Mouse (Mus musculus) testis, adult 2 months (tissue): ENCODE results near the gene Capza1. TPM values are rescaled to one million over a fixed set of nuclear protein-coding genes. Genes with fewer than 3 reads are reported as not detected.

Source experiments
- H3K27ac ChIP-seq: fragments of 200-500 bp; 2 replicates; pipeline ENCODE4 v1.5.1; 2012; ENCODE audit warnings: low read depth, low read length; ENCODE audit not compliant: control insufficient read depth, insufficient read depth
- H3K27me3 ChIP-seq: fragments of 200-500 bp; 2 replicates; pipeline ENCODE4 v1.6.1; 2012; ENCODE audit warnings: mild to moderate bottlenecking, low read length, moderate library complexity; ENCODE audit not compliant: control insufficient read depth, insufficient read depth
- H3K36me3 ChIP-seq: fragments of 200-500 bp; 2 replicates; pipeline ENCODE4 v1.6.1; 2012; ENCODE audit warnings: mild to moderate bottlenecking, low read length; ENCODE audit not compliant: control insufficient read depth, insufficient read depth
- H3K4me1 ChIP-seq: fragments of 200-500 bp; 2 replicates; pipeline ENCODE4 v1.6.1; 2012; ENCODE audit warnings: low read length; ENCODE audit not compliant: control insufficient read depth, insufficient read depth
- H3K4me3 ChIP-seq: fragments of 200-500 bp; 2 replicates; pipeline ENCODE4 v1.5.1; 2012; ENCODE audit warnings: low read depth, mild to moderate bottlenecking, low read length, moderate library complexity, mixed read lengths; ENCODE audit not compliant: control insufficient read depth
- CTCF ChIP-seq: fragments of 200-500 bp; IDR thresholded peaks from 2 replicates; pipeline ENCODE4 v1.5.1; 2012; ENCODE audit warnings: low read depth, mild to moderate bottlenecking, inconsistent platforms, low read length, moderate library complexity; ENCODE audit not compliant: control insufficient read depth, insufficient read depth, insufficient replicate concordance
- POLR2A ChIP-seq: fragments of 200-500 bp; IDR thresholded peaks from 2 replicates; pipeline ENCODE4 v1.6.1; 2012; ENCODE audit warnings: low read depth, mild to moderate bottlenecking, inconsistent platforms, low read length, moderate library complexity; ENCODE audit not compliant: control insufficient read depth
- polyA plus RNA-seq: library from polyadenylated mRNA; depleted of rRNA; stranded (reverse); fragments of >200 nt; gene quantifications from 2 replicates; pipeline ENCODE4 v1.2.3, GENCODE M21; 2012; rRNA removed

Capza1 gene
- polyA plus RNA-seq: 64.0 and 84.4 TPM in 2 replicates

DNA sequence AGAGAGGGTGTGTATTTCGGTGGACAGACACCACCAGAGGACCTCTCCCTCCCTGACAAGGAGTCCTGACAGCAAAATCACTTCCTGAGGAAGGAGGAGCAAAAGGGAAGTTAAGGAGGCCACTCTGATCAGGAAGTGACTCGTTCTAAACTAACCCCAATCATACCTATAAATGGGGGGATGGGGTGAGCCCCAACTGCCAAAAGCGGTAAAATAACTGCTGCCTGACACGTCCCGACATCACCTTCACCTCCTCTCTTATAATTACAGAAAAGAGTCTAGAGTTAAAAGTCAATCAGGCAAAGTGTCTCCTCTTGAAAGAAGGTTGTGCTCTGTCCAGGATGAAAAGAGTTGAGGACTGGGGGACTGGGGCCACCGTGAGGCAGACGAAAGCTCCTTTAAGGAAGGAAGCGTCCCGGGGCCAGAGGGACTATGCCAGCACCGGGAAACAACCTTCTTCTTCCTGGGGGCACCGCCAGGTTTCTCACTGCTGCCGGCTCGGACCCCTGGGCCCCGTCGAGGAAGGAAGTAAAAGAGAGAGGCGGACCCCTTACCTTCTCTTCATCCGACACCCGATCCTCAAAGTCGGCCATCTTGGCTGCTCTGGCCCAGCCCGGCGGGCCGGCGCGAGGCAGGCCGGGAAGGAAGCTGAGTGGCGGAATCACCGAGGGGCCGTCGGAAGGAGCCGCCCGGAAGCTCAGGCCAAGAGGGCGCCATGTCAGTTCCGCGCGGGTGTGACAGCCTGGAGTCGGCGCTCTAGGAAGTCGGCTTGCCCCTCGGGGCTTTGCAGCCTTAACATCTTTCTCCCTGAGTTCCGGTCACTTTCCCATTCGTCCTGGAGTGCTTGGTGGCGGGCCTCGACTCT is at the start of gene Capza1, which contains the start of gene St7l:
Capza1 (minus strand) TSS at position 720 of the 865 bp plus-strand sequence.
St7l (plus strand) TSS at position 220 of the 865 bp plus-strand sequence.
- peak within 1 kb of the TSS; percentile 99 for H3K4me3 ChIP-seq
- H3K36me3 ChIP-seq: no peaks in the 10 kb centered on the region
- peak within 1 kb of the TSS; percentile 97 for H3K27ac ChIP-seq
- H3K4me1 ChIP-seq: peaks cover 3% of the 10 kb centered on the region
- TF ChIP-seq CTCF (no peak), POLR2A (peak; percentile 85)
- no peaks in the 10 kb centered on the region for H3K27me3 ChIP-seq

GRCm38 (mm10) chr3:104909195-104909594 is 44.9 kb upstream of the Capza1 start:
- no peak overlapping the region for H3K27ac ChIP-seq
- H3K4me1 ChIP-seq: no peaks in the 10 kb centered on the region
- no peak for TF ChIP-seq CTCF
- no peak for TF ChIP-seq POLR2A
- H3K36me3 ChIP-seq: no peaks in the 10 kb centered on the region; the same call in 1 of the 2 replicates
- no peak overlapping the region for H3K4me3 ChIP-seq
- H3K27me3 ChIP-seq: no peaks in the 10 kb centered on the region

DNA sequence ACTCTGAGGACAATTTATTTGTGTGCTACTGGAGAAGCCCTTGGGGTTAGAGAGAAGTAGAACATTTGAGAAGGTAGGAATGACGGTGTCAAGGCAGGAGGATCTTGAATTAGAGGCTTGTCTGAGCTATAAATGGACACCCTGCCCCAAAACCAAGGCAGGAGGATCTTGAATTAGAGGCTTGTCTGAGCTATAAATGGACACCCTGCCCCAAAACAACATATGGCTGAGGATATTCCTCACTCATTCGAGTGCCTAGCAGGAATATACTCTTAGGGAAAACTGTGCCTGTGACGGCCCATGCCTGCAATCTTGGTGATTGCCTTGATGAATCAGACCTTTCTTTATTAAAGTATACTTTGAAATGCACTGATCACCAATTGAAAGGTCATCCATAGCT is 41.7 kb upstream of the Capza1 start:
- no peak for TF ChIP-seq POLR2A
- no peak for TF ChIP-seq CTCF
- H3K4me3 ChIP-seq: no peak overlapping the region
- no peaks in the 10 kb centered on the region; the same call in 1 of the 2 replicates for H3K36me3 ChIP-seq
- no peaks in the 10 kb centered on the region for H3K27me3 ChIP-seq
- H3K27ac ChIP-seq: no peak overlapping the region
- H3K4me1 ChIP-seq: no peaks in the 10 kb centered on the region

DNA sequence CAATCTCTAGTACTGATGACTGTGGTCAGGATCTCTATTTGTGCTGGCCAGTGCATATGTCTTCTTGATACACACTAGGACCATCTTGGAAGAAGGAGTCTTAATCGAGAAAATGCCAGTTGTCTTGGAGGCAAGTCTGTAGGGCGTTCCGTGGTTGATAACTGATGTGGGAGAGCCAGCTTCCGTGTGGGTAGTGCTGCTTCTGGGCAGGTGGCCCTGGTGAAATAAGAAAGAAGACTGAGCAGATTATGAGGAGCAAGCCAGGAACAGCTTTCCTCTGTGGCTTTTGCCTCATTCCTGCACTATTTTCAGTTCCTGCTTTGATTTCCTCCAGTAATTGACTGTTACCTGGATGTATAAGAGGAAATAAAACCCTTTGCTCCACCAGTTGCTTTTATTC is 41.1 kb upstream of the Capza1 start:
- no peaks in the 10 kb centered on the region for H3K27me3 ChIP-seq
- no peak overlapping the region for H3K4me3 ChIP-seq
- no peak overlapping the region for H3K27ac ChIP-seq
- H3K36me3 ChIP-seq: no peaks in the 10 kb centered on the region; the same call in 1 of the 2 replicates
- H3K4me1 ChIP-seq: no peaks in the 10 kb centered on the region
- TF ChIP-seq POLR2A: no peak
- TF ChIP-seq CTCF: no peak

DNA sequence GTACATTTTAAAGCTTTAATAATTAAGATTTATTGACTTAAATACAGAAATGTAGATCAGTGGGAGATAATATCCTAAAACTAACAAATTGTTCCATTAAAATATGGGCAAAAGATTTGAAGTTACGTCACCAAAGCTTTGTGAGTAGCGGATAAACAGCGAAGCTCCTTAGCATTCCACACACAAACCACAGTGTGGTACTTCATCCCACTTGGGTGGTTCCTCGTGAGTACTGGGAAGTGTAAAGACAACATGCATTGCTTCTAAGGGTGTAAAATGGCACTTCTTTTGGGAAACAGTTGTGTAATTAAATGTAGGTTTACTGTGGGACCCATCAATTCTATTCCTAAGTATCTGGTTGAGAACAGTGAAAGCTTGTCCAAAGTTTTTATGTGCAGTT is 36.8 kb upstream of the Capza1 start:
- no peak overlapping the region for H3K4me3 ChIP-seq
- no peaks in the 10 kb centered on the region for H3K4me1 ChIP-seq
- no peaks in the 10 kb centered on the region for H3K27me3 ChIP-seq
- TF ChIP-seq CTCF (no peak), POLR2A (no peak)
- H3K36me3 ChIP-seq: no peaks in the 10 kb centered on the region; the same call in 1 of the 2 replicates
- no peak overlapping the region for H3K27ac ChIP-seq

GRCm38 (mm10) chr3:104896141-104896540 is 31.8 kb upstream of the Capza1 start:
- no peaks in the 10 kb centered on the region for H3K27me3 ChIP-seq
- no peaks in the 10 kb centered on the region for H3K4me1 ChIP-seq
- no peaks in the 10 kb centered on the region; the same call in none of the 2 replicates for H3K36me3 ChIP-seq
- no peak overlapping the region for H3K27ac ChIP-seq
- no peak overlapping the region for H3K4me3 ChIP-seq
- TF ChIP-seq CTCF: no peak
- no peak for TF ChIP-seq POLR2A

DNA sequence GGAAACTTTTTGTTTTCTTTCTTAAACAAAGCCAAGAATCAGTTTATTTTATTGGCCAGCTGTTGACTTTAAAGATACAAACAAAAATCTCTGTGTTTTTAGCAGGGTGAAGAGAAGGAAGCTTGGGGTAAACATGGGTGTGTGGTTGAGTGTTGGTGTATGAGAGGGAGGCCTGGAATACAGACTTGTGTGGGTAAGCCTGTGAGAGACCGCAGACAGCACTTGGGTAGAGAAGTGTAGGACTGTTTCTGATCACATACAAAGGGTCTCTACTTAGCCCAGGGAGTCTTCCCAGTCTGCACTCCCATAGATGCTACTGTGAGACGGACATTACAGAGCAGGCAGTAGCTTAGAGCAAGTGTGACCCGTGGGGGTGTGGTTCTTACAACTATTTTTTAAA is 24.3 kb upstream of the Capza1 start:
- Histone ChIP-seq H3K4me3 (no peak overlapping the region), H3K27me3 (no peaks in the 10 kb centered on the region), H3K27ac (no peak overlapping the region), H3K36me3 (no peaks in the 10 kb centered on the region; the same call in 1 of the 2 replicates), H3K4me1 (no peaks in the 10 kb centered on the region)
- TF ChIP-seq POLR2A: no peak
- TF ChIP-seq CTCF: no peak
